Comparison of ENCODE assay signal across 25 mouse cellular contexts in the genomic region with DNA sequence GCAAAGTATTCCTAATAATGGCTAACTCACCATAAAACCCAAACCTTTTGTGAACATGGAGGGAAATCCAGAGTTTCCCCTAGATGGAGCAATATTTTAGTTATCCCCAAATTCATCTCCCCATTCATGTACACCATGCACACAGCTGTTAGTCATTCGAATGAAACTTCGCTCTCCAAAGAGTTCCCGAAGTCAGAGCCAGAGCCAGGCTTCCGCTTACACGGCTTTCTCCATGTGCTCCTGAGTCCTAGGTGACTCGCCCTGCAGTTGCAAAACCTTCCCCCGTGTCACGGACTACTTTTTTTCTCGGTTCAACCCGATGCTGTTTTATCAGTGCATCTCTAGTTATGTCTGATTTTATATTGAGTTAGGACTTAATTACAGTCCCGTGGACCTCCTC. TPM values are rescaled to one million over a fixed set of nuclear protein-coding genes. Genes with fewer than 3 reads are reported as not detected.
DNase-seq lines count a peak whose midpoint lies in the region; ATAC-seq lines count a peak whose summit lies in the region.
"Had no signal": no experiment of that assay in that cellular context is flagged by ENCODE, and none has a peak within 500 bp of the region (broad histone marks: within the 10 kb centered on the region; RNA-seq: fewer than 3 reads in every experiment).

No protein-coding gene starts in this region.

- H3K27ac ChIP-seq in embryonic facial prominence, embryonic 11.5 days (replicated peaks; ENCODE audit: low read depth, low read length), result no peak overlapping the region
- no peak overlapping the region for H3K27ac ChIP-seq in embryonic facial prominence, embryonic 10.5 days (replicated peaks)
- H3K27ac ChIP-seq in embryonic facial prominence, embryonic 14.5 days (replicated peaks; ENCODE audit: low read depth, low read length), result no peak overlapping the region
- H3K27ac ChIP-seq in forebrain, embryonic 16.5 days (ENCODE audit: low read length), result no peak overlapping the region
- H3K27ac ChIP-seq: forebrain, embryonic 10.5 days; forebrain, embryonic 13.5 days; gastrocnemius, adult 2 months; hindbrain, embryonic 12.5 days; hindbrain, embryonic 15.5 days had no signal

- no peaks in the 10 kb centered on the region for H3K9me3 ChIP-seq in embryonic facial prominence, embryonic 11.5 days (replicated peaks; ENCODE audit: control insufficient read depth, low read length)
- H3K9me3 ChIP-seq in embryonic facial prominence, embryonic 10.5 days, result no peaks in the 10 kb centered on the region
- no peaks in the 10 kb centered on the region for H3K9me3 ChIP-seq in embryonic facial prominence, embryonic 14.5 days (ENCODE audit: control insufficient read depth, low read length)
- no peaks in the 10 kb centered on the region for H3K9me3 ChIP-seq in forebrain, embryonic 16.5 days (ENCODE audit: control insufficient read depth, low read length)
- H3K9me3 ChIP-seq: forebrain, embryonic 10.5 days; forebrain, embryonic 13.5 days; hindbrain, embryonic 12.5 days; hindbrain, embryonic 15.5 days had no signal

- no peaks in the 10 kb centered on the region for H3K4me1 ChIP-seq in embryonic facial prominence, embryonic 11.5 days (ENCODE audit: control insufficient read depth, insufficient read depth, low read length)
- H3K4me1 ChIP-seq in embryonic facial prominence, embryonic 10.5 days, result peaks cover 11% of the 10 kb centered on the region; the same call in 1 of the 2 replicates
- H3K4me1 ChIP-seq in embryonic facial prominence, embryonic 14.5 days (ENCODE audit: control insufficient read depth, insufficient read depth, low read length), result peaks cover 3% of the 10 kb centered on the region; the same call in 1 of the 2 replicates
- no peaks in the 10 kb centered on the region for H3K4me1 ChIP-seq in forebrain, embryonic 16.5 days (replicated peaks; ENCODE audit: control insufficient read depth, insufficient read depth, low read length)
- H3K4me1 ChIP-seq: forebrain, embryonic 13.5 days; hindbrain, embryonic 12.5 days; hindbrain, embryonic 15.5 days had no signal

- peak; percentile 36 for DNase-seq in embryonic facial prominence, embryonic 11.5 days (ENCODE audit: low spot score)
- DNase-seq in embryonic facial prominence, embryonic 10.5 days (ENCODE audit: low spot score), result no peak
- peak; percentile 51 for DNase-seq in NIH3T3 (ENCODE audit: low read depth)
- DNase-seq in embryonic facial prominence, embryonic 14.5 days (ENCODE audit: low spot score), result peak; percentile 61
- no peak for DNase-seq in cerebellum, adult 8-10 months
- no peak for DNase-seq in thymus, postnatal 25 days
- DNase-seq: adrenal gland, adult 2 months; adrenal gland, postnatal 25 days; cerebellum, adult 18-20 months; cerebellum, adult 9-11 months; cerebellum, postnatal 25 days; forebrain, postnatal 0 days; gastrocnemius, adult 2 months; gastrocnemius, postnatal 14 days; heart, adult 11 months had no signal

- no peaks in the 10 kb centered on the region for H3K27me3 ChIP-seq in embryonic facial prominence, embryonic 11.5 days (ENCODE audit: control insufficient read depth, insufficient read depth, low read length)
- H3K27me3 ChIP-seq in embryonic facial prominence, embryonic 10.5 days (replicated peaks; ENCODE audit: low read depth, poor library complexity, severe bottlenecking), result no peaks in the 10 kb centered on the region
- H3K27me3 ChIP-seq in embryonic facial prominence, embryonic 14.5 days (replicated peaks; ENCODE audit: control insufficient read depth, insufficient read depth, low read length), result no peaks in the 10 kb centered on the region
- H3K27me3 ChIP-seq in forebrain, embryonic 16.5 days (replicated peaks; ENCODE audit: control insufficient read depth, insufficient read depth, low read length), result no peaks in the 10 kb centered on the region
- H3K27me3 ChIP-seq: forebrain, embryonic 13.5 days; hindbrain, embryonic 12.5 days; hindbrain, embryonic 15.5 days had no signal

- H3K9ac ChIP-seq in embryonic facial prominence, embryonic 11.5 days (replicated peaks; ENCODE audit: low read length), result no peak overlapping the region
- H3K9ac ChIP-seq in embryonic facial prominence, embryonic 14.5 days (ENCODE audit: low read depth, low read length), result no peak overlapping the region
- no peak overlapping the region for H3K9ac ChIP-seq in forebrain, embryonic 16.5 days (replicated peaks; ENCODE audit: low read depth, low read length)
- H3K9ac ChIP-seq: forebrain, embryonic 13.5 days; forebrain, postnatal 0 days; hindbrain, embryonic 12.5 days; hindbrain, embryonic 15.5 days had no signal

- ATAC-seq in embryonic facial prominence, embryonic 11.5 days (replicated peaks; ENCODE audit: insufficient number of reproducible peaks, low FRiP score, low TSS enrichment, low read depth), result no peak
- ATAC-seq in embryonic facial prominence, embryonic 14.5 days (ENCODE audit: low read depth), result no peak
- no peak for ATAC-seq in forebrain, embryonic 16.5 days
- ATAC-seq: CD4-positive, CD25-positive, alpha-beta regulatory T cell, adult 4 months; forebrain, embryonic 13.5 days; forebrain, postnatal 0 days; intestine, postnatal 0 days had no signal

- 71% methylated on average over 11 of the region's 11 CpGs for WGBS in embryonic facial prominence, embryonic 11.5 days
- WGBS in embryonic facial prominence, embryonic 10.5 days, result 77% methylated on average over 11 of the region's 11 CpGs
- WGBS in embryonic facial prominence, embryonic 14.5 days, result 51% methylated on average over 11 of the region's 11 CpGs
- whole genome bisulfite sequencing in forebrain, embryonic 16.5 days, result 88% methylated on average over 11 of the region's 11 CpGs

- H3K36me3 ChIP-seq in embryonic facial prominence, embryonic 11.5 days (replicated peaks; ENCODE audit: control insufficient read depth, insufficient read depth, low read depth, low read length), result no peaks in the 10 kb centered on the region
- 0 out of 2 replicates have a peak, but pooled peaks cover 5% of the 10 kb centered on the region for H3K36me3 ChIP-seq in embryonic facial prominence, embryonic 10.5 days (replicated peaks)
- no peaks in the 10 kb centered on the region for H3K36me3 ChIP-seq in embryonic facial prominence, embryonic 14.5 days (ENCODE audit: control insufficient read depth, insufficient read depth, low read length)
- no peaks in the 10 kb centered on the region for H3K36me3 ChIP-seq in forebrain, embryonic 16.5 days (ENCODE audit: control insufficient read depth, insufficient read depth)
- H3K36me3 ChIP-seq: forebrain, embryonic 10.5 days had no signal

- H3K4me3 ChIP-seq in embryonic facial prominence, embryonic 11.5 days (ENCODE audit: low read depth, low read length), result no peak overlapping the region
- H3K4me3 ChIP-seq in embryonic facial prominence, embryonic 10.5 days, result no peak overlapping the region
- no peak overlapping the region for H3K4me3 ChIP-seq in embryonic facial prominence, embryonic 14.5 days (ENCODE audit: low read depth, low read length)
- no peak overlapping the region for H3K4me3 ChIP-seq in forebrain, embryonic 16.5 days (replicated peaks; ENCODE audit: low read length)
- H3K4me3 ChIP-seq: erythroblast, embryonic 14.5 days; forebrain, embryonic 10.5 days; forebrain, embryonic 13.5 days; gastrocnemius, adult 2 months; hindbrain, embryonic 12.5 days; hindbrain, embryonic 15.5 days had no signal

- no peak overlapping the region for H3K4me2 ChIP-seq in embryonic facial prominence, embryonic 11.5 days (ENCODE audit: low read depth, low read length)
- H3K4me2 ChIP-seq in embryonic facial prominence, embryonic 14.5 days (ENCODE audit: low read depth, low read length), result no peak overlapping the region
- no peak overlapping the region for H3K4me2 ChIP-seq in forebrain, embryonic 16.5 days (ENCODE audit: low read length)
- H3K4me2 ChIP-seq: forebrain, embryonic 13.5 days; heart, embryonic 11.5 days; hindbrain, embryonic 12.5 days; hindbrain, embryonic 15.5 days had no signal

RNA-seq across cellular contexts. Expression of a gene that starts 50.3 kb away (rescaled TPM):
- 102 and 103 TPM in 2 replicates for polyA plus RNA-seq in embryonic facial prominence, embryonic 11.5 days (2014; fragmentation: Nextera tagmentation; extraction: Ambion mirVana)
- 84.4 and 85.0 TPM in 2 replicates for polyA plus RNA-seq in embryonic facial prominence, embryonic 10.5 days (2016; fragmentation: Nextera tagmentation; extraction: Ambion mirVana)
- 52.8 and 61.0 TPM in 2 replicates for polyA plus RNA-seq in embryonic facial prominence, embryonic 14.5 days (2014; fragmentation: Nextera tagmentation; extraction: Ambion mirVana)
- 93.4 and 99.7 TPM in 2 replicates for polyA plus RNA-seq in forebrain, embryonic 16.5 days (2015; fragmentation: Nextera tagmentation; extraction: Ambion mirVana)

RNA-seq across cellular contexts. Expression of a gene that starts 50.8 kb away (rescaled TPM):
- polyA plus RNA-seq in embryonic facial prominence, embryonic 11.5 days (2014; fragmentation: Nextera tagmentation; extraction: Ambion mirVana), result 0.72 and 0.93 TPM in 2 replicates
- polyA plus RNA-seq in embryonic facial prominence, embryonic 10.5 days (2016; fragmentation: Nextera tagmentation; extraction: Ambion mirVana), result 0.36 and 0.56 TPM in 2 replicates
- polyA plus RNA-seq in embryonic facial prominence, embryonic 14.5 days (2014; fragmentation: Nextera tagmentation; extraction: Ambion mirVana), result 0.56 TPM in 1 of 2 replicates, not detected in the other
- 0.53 and 0.80 TPM in 2 replicates for polyA plus RNA-seq in forebrain, embryonic 16.5 days (2015; fragmentation: Nextera tagmentation; extraction: Ambion mirVana)
- polyA plus RNA-seq: adrenal gland, adult 2 months; CD4-positive, CD25-positive, alpha-beta regulatory T cell, adult 4 months; erythroblast, embryonic 14.5 days; heart, embryonic 14.5 days had no signal

Comparison
In these comparisons a context has a peak if more than half of its experiments do, and no peak if none do; other contexts are left out.
1. DNase-seq: peak in embryonic facial prominence, embryonic 11.5 days (single experiment), NIH3T3 (single experiment) and embryonic facial prominence, embryonic 14.5 days (single experiment); none in embryonic facial prominence, embryonic 10.5 days (single experiment), cerebellum, adult 8-10 months (single experiment) and thymus, postnatal 25 days (single experiment).